Mouse (Mus musculus): Measurements from ENCODE around the gene Cobll1. TPM values are rescaled to one million over a fixed set of nuclear protein-coding genes. Genes with fewer than 3 reads are reported as not detected.

The Cobll1 gene
- polyA plus RNA-seq, 1 experiment from 2014 or later = 4.3 TPM

GRCm38 (mm10) chr2:65188585-65188984 is 50.6 kb downstream of the Cobll1 start:
- Histone ChIP-seq H3K9me3 (replicated peaks) (no peaks in the 10 kb centered on the region), H3K9ac (no peak overlapping the region), H3K4me2 (no peak overlapping the region), H3K36me3 (no peaks in the 10 kb centered on the region), H3K4me3 (no peak overlapping the region), H3K27ac (no peak overlapping the region), H3K27me3 (replicated peaks) (no peaks in the 10 kb centered on the region), H3K4me1 (no peaks in the 10 kb centered on the region)
- ATAC-seq = no peak
- 21% methylated on average over 6 of the region's 6 CpGs for WGBS (ENCODE audit: insufficient replicate concordance)

- ATAC-seq = no peak
Measured at GRCm38 (mm10) chr2:65187652-65188051, 51.6 kb downstream of the Cobll1 start.

GRCm38 (mm10) chr2:65187164-65187563 is 52.0 kb downstream of the Cobll1 start:
- Histone ChIP-seq H3K4me3 (no peak overlapping the region), H3K27ac (no peak overlapping the region), H3K9ac (no peak overlapping the region), H3K9me3 (replicated peaks) (no peaks in the 10 kb centered on the region), H3K27me3 (replicated peaks) (no peaks in the 10 kb centered on the region), H3K36me3 (no peaks in the 10 kb centered on the region), H3K4me2 (no peak overlapping the region), H3K4me1 (peaks cover 4% of the 10 kb centered on the region; the same call in 1 of the 2 replicates)
- no peak for ATAC-seq
- 76% methylated on average over 3 of the region's 3 CpGs for WGBS (ENCODE audit: insufficient replicate concordance)

More at GRCm38 (mm10) chr2:65187652-65188051, 51.6 kb downstream of the Cobll1 start:
- H3K36me3 ChIP-seq = no peaks in the 10 kb centered on the region
- H3K4me2 ChIP-seq = no peak overlapping the region
- H3K4me3 ChIP-seq = no peak overlapping the region
- no peaks in the 10 kb centered on the region for H3K27me3 ChIP-seq (replicated peaks)
- H3K9ac ChIP-seq = no peak overlapping the region
- no peak overlapping the region for H3K27ac ChIP-seq
- H3K9me3 ChIP-seq (replicated peaks) = no peaks in the 10 kb centered on the region
- H3K4me1 ChIP-seq = no peaks in the 10 kb centered on the region

DNA sequence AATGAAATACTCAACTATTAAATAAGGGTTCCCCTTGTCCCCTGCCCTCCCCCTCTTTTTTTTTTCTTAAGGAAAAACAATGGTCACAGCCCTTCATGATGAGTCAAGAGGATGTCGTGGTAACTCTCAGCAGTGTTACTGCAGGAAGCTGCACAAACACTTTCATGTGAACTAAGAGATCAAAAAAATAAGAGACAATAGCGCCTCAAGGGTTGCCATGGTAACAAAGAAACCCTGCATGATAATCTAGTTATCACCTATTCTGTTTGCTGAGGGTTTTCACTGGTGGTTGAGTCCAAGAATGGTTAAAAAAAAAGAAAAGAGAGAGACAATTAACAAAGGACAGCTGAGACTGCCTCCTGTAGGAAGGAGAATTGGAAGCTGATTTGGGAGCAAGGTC is 56.5 kb downstream of the Cobll1 start:
- ATAC-seq = no peak

GRCm38 (mm10) chr2:65181736-65182135 is 57.5 kb downstream of the Cobll1 start:
- WGBS (ENCODE audit: insufficient replicate concordance) = 70% methylated on average over 8 of the region's 8 CpGs
- no peak overlapping the region for H3K27ac ChIP-seq
- H3K27me3 ChIP-seq (replicated peaks) = no peaks in the 10 kb centered on the region
- no peaks in the 10 kb centered on the region for H3K9me3 ChIP-seq (replicated peaks)
- no peak for ATAC-seq
- no peak overlapping the region for H3K4me2 ChIP-seq
- H3K4me3 ChIP-seq = no peak overlapping the region
- peaks cover 16% of the 10 kb centered on the region for H3K4me1 ChIP-seq
- no peak overlapping the region for H3K9ac ChIP-seq
- no peaks in the 10 kb centered on the region for H3K36me3 ChIP-seq

More for the DNA sequence above, 56.5 kb downstream of the Cobll1 start:
- no peak overlapping the region for H3K4me2 ChIP-seq
- no peaks in the 10 kb centered on the region for H3K36me3 ChIP-seq
- no peak overlapping the region for H3K4me3 ChIP-seq
- no peaks in the 10 kb centered on the region for H3K9me3 ChIP-seq (replicated peaks)
- H3K27ac ChIP-seq = no peak overlapping the region
- H3K9ac ChIP-seq = no peak overlapping the region
- peaks cover 16% of the 10 kb centered on the region for H3K4me1 ChIP-seq
- H3K27me3 ChIP-seq (replicated peaks) = no peaks in the 10 kb centered on the region
- WGBS (ENCODE audit: insufficient replicate concordance) = 28% methylated on average over 2 of the region's 2 CpGs

DNA sequence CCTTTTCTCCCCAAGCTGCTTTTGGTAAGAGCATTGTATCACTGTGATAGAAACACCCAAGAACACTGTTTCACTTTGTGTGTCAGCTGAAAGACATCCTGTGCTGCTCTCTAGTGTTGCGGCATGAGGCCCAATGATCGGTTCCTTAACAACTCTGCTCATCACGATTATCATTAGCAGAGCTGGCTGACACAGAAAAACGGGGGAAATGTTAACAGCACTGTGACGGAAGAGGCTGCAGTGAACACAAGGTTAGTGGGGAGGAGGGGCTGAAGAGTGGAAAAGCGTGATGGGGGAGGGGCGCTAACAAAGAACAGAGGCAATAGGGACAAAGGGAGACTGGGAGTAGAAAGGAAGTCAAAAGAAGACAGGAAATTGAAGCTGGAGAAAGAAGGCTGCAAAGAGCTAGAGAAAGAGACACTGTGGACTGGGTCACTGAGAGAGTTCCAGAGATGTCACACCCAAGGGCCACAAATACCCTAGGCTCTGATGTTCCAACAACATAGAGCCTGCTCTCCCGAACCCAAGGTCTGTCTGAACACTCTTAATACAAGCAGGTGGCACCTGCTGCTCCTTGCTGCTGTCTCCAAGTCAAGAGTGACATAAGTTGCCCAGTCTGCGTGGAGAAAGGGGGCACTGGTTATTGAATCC is 58.0 kb downstream of the Cobll1 start:
- no peak for ATAC-seq
- H3K4me1 ChIP-seq = peaks cover 16% of the 10 kb centered on the region
- peak overlapping the region; percentile 38 for H3K4me2 ChIP-seq
- no peaks in the 10 kb centered on the region for H3K36me3 ChIP-seq
- no peaks in the 10 kb centered on the region for H3K9me3 ChIP-seq (replicated peaks)
- no peaks in the 10 kb centered on the region for H3K27me3 ChIP-seq (replicated peaks)
- no peak overlapping the region for H3K9ac ChIP-seq
- H3K27ac ChIP-seq = no peak overlapping the region
- 18% methylated on average over 9 of the region's 9 CpGs for WGBS (ENCODE audit: insufficient replicate concordance)
- no peak overlapping the region for H3K4me3 ChIP-seq

DNA sequence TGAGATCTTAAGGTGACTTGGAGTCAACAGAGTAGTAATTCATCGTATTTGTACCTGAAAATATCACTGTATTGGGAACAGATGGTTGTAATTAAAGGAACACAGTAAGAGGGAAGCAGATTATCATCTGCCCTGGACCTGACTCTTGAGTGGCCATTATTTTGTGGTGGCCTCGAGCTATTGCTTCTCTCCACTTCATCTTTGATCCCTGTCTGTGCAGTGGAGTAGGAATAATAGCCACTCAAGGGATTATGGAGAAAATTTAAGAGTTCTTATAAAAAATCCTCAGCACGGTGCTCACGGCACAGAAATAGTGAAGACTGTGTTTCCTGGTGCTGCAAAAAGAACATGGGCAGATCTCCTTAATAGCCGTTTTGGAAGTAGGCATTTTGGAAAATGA is 63.6 kb downstream of the Cobll1 start:
- H3K4me2 ChIP-seq = no peak overlapping the region
- no peak overlapping the region for H3K27ac ChIP-seq
- 0 out of 2 replicates have a peak, but pooled peaks cover under 1% of the 10 kb centered on the region for H3K4me1 ChIP-seq
- no peak for ATAC-seq
- no peak overlapping the region for H3K9ac ChIP-seq
- no peaks in the 10 kb centered on the region for H3K27me3 ChIP-seq (replicated peaks)
- H3K9me3 ChIP-seq (replicated peaks) = no peaks in the 10 kb centered on the region
- 52% methylated on average over 5 of the region's 5 CpGs for WGBS (ENCODE audit: insufficient replicate concordance)
- H3K4me3 ChIP-seq = no peak overlapping the region
- H3K36me3 ChIP-seq = no peaks in the 10 kb centered on the region

- Histone ChIP-seq H3K9me3 (replicated peaks) (no peaks in the 10 kb centered on the region), H3K27ac (no peak overlapping the region), H3K9ac (no peak overlapping the region), H3K4me1 (no peaks in the 10 kb centered on the region), H3K27me3 (replicated peaks) (no peaks in the 10 kb centered on the region), H3K4me2 (no peak overlapping the region), H3K4me3 (no peak overlapping the region), H3K36me3 (no peaks in the 10 kb centered on the region)
- WGBS (ENCODE audit: insufficient replicate concordance) = 64% methylated on average over 6 of the region's 6 CpGs
- ATAC-seq = no peak
Measured at GRCm38 (mm10) chr2:65172071-65172470, 67.1 kb downstream of the Cobll1 start.

- no peak overlapping the region for H3K4me3 ChIP-seq
- WGBS (ENCODE audit: insufficient replicate concordance) = 41% methylated on average over 1 of the region's 1 CpGs
- no peak for ATAC-seq
Measured at GRCm38 (mm10) chr2:65171516-65171915, 67.7 kb downstream of the Cobll1 start.

GRCm38 (mm10) chr2:65170693-65171456 is 68.3 kb downstream of the Cobll1 start:
- 76% methylated on average over 18 of the region's 18 CpGs for WGBS (ENCODE audit: insufficient replicate concordance)
- no peaks in the 10 kb centered on the region for H3K4me1 ChIP-seq
- no peak overlapping the region for H3K9ac ChIP-seq
- no peak overlapping the region for H3K4me3 ChIP-seq
- H3K27ac ChIP-seq = no peak overlapping the region
- H3K9me3 ChIP-seq (replicated peaks) = no peaks in the 10 kb centered on the region
- H3K4me2 ChIP-seq = peak overlapping the region; percentile 10; the same call in 1 of the 2 replicates
- no peaks in the 10 kb centered on the region for H3K27me3 ChIP-seq (replicated peaks)
- H3K36me3 ChIP-seq = no peaks in the 10 kb centered on the region
- no peak for ATAC-seq

More at GRCm38 (mm10) chr2:65171516-65171915, 67.7 kb downstream of the Cobll1 start:
- no peaks in the 10 kb centered on the region for H3K36me3 ChIP-seq
- H3K27ac ChIP-seq = no peak overlapping the region
- H3K4me1 ChIP-seq = no peaks in the 10 kb centered on the region
- H3K9ac ChIP-seq = no peak overlapping the region
- no peaks in the 10 kb centered on the region for H3K9me3 ChIP-seq (replicated peaks)
- H3K4me2 ChIP-seq = no peak overlapping the region
- H3K27me3 ChIP-seq (replicated peaks) = no peaks in the 10 kb centered on the region

DNA sequence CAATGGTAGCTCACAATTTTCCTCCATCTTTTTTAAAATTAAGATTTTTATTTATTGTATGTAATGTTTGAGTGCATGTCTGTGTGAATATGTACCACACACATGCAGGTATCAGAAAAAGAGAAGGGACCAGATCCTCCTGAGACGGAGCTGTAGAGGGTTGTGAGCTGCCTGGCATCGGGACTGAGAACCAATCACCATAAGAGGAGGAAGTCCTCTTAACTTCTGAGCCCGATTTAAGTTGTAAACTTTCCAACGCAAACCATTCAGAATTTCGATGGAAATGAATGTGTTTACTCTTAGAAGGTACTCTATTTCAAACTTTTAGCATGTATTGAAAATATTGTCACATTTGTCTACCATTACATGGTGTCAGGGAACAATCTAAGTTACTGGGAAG is 68.9 kb downstream of the Cobll1 start:
- WGBS (ENCODE audit: insufficient replicate concordance) = 81% methylated on average over 5 of the region's 5 CpGs
- Histone ChIP-seq H3K27me3 (replicated peaks) (no peaks in the 10 kb centered on the region), H3K4me3 (no peak overlapping the region), H3K9ac (no peak overlapping the region), H3K27ac (no peak overlapping the region), H3K4me1 (no peaks in the 10 kb centered on the region), H3K4me2 (no peak overlapping the region), H3K36me3 (no peaks in the 10 kb centered on the region), H3K9me3 (replicated peaks) (no peaks in the 10 kb centered on the region)
- ATAC-seq = no peak

DNA sequence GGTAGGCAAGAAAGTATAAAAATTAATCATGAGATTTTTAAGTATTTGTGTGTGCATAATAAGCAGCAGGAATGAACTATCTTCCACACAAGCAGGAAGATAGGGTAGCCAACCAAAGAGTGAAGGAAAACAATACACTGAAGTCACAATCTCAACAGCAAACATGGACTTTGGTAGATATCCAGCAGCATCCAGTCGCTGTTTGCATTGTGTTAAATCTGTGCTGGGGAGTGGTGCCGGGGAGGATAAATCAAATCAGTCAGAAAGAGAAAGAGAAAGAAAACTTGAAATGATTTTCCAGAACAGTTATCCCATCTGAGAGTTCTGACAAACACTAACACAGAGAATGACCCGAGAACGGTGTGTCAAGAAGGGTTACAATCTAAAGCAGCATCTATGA is 75.2 kb downstream of the Cobll1 start:
- no peak for ATAC-seq
- WGBS (ENCODE audit: insufficient replicate concordance) = 62% methylated on average over 4 of the region's 4 CpGs
- Histone ChIP-seq H3K9me3 (replicated peaks) (no peaks in the 10 kb centered on the region), H3K9ac (no peak overlapping the region), H3K27ac (no peak overlapping the region), H3K4me1 (no peaks in the 10 kb centered on the region), H3K36me3 (no peaks in the 10 kb centered on the region), H3K4me2 (no peak overlapping the region), H3K27me3 (replicated peaks) (no peaks in the 10 kb centered on the region), H3K4me3 (no peak overlapping the region)

All from liver, embryonic 12.5 days (tissue).